Mouse (Mus musculus) MEL-GATA-1-ER (cell line): ENCODE measurements at regions not wholly inside any gene's neighbourhood (a gene's known extent, or its start where the extent isn't known, plus 50 kb on each side); places are given as distances from the start of the nearest gene placed in this dataset.
A peak's percentile ranks its signal among the peaks of the same experiment; 100 is the strongest.
"Not testable (repeated sequence)": the region's sequence is repeated elsewhere in the genome, so short reads cannot be mapped to it uniquely, and the experiment has no call there.

ENCODE experiments used
- DNase-seq: peaks from one replicate; pipeline ENCODE4 v3.0.0-alpha.2; 2012; ENCODE audit warnings: low read depth; ENCODE audit errors: extremely low read depth

GRCm38 (mm10) chr5:148820476-148820875, 108.6 kb downstream of the Katnal1 start:
- DNase-seq, result peak; percentile 65

- peak; percentile 87 for DNase-seq
Observed at GRCm38 (mm10) chr5:148819423-148819822, 109.7 kb downstream of the Katnal1 start.

- no peak for DNase-seq
Observed at GRCm38 (mm10) chr5:148818746-148819145, 110.4 kb downstream of the Katnal1 start.

- DNase-seq, result no peak
Observed at GRCm38 (mm10) chr5:148812840-148813239, 116.3 kb downstream of the Katnal1 start.

- peak; percentile 83 for DNase-seq
Observed at GRCm38 (mm10) chr5:148812016-148812415, 117.1 kb downstream of the Katnal1 start.

GRCm38 (mm10) chr5:148809485-148809884, 119.6 kb downstream of the Katnal1 start:
- DNase-seq, result no peak

GRCm38 (mm10) chr5:148809055-148809454, 120.1 kb downstream of the Katnal1 start:
- DNase-seq, result no peak

GRCm38 (mm10) chr5:148808426-148808825, 120.7 kb downstream of the Katnal1 start:
- no peak for DNase-seq

- DNase-seq, result no peak
Observed at GRCm38 (mm10) chr5:148807612-148808011, 121.5 kb downstream of the Katnal1 start.

GRCm38 (mm10) chr5:148805030-148805429, 124.1 kb downstream of the Katnal1 start:
- DNase-seq, result no peak

GRCm38 (mm10) chr5:148803772-148804171, 125.3 kb downstream of the Katnal1 start:
- DNase-seq, result no peak

GRCm38 (mm10) chr5:148802720-148803119, 126.4 kb downstream of the Katnal1 start:
- DNase-seq, result no peak

GRCm38 (mm10) chr5:148798541-148798940, 130.6 kb downstream of the Katnal1 start:
- DNase-seq, result no peak

GRCm38 (mm10) chr5:148796072-148796471, 133.0 kb downstream of the Katnal1 start:
- no peak for DNase-seq

- DNase-seq, result no peak
Observed at GRCm38 (mm10) chr5:148794465-148794864, 134.7 kb downstream of the Katnal1 start.

- DNase-seq, result no peak
Observed at GRCm38 (mm10) chr5:148792736-148793440, 136.2 kb downstream of the Katnal1 start.

- no peak for DNase-seq
Observed at GRCm38 (mm10) chr5:148791651-148792050, 137.5 kb downstream of the Katnal1 start.

- DNase-seq, result not testable (repeated sequence)
Observed at GRCm38 (mm10) chr5:148790343-148790742, 138.8 kb downstream of the Katnal1 start.

- no peak for DNase-seq
Observed at GRCm38 (mm10) chr5:148789823-148790222, 139.3 kb downstream of the Katnal1 start.

- no peak for DNase-seq
Observed at GRCm38 (mm10) chr5:148789147-148789566, 140.0 kb downstream of the Katnal1 start.

- DNase-seq, result no peak
Observed at GRCm38 (mm10) chr5:148788690-148789089, 140.4 kb downstream of the Katnal1 start.

GRCm38 (mm10) chr5:148787270-148787669, 141.8 kb downstream of the Katnal1 start:
- DNase-seq, result no peak

GRCm38 (mm10) chr5:148781076-148781475, 148.0 kb downstream of the Katnal1 start:
- DNase-seq, result not testable (repeated sequence)
